Mouse (Mus musculus): ENCODE results near the gene Tmed1.
"Not testable (repeated sequence)": the region's sequence is repeated elsewhere in the genome, so short reads cannot be mapped to it uniquely, and the experiment has no call there.

Gene Tmed1

DNA sequence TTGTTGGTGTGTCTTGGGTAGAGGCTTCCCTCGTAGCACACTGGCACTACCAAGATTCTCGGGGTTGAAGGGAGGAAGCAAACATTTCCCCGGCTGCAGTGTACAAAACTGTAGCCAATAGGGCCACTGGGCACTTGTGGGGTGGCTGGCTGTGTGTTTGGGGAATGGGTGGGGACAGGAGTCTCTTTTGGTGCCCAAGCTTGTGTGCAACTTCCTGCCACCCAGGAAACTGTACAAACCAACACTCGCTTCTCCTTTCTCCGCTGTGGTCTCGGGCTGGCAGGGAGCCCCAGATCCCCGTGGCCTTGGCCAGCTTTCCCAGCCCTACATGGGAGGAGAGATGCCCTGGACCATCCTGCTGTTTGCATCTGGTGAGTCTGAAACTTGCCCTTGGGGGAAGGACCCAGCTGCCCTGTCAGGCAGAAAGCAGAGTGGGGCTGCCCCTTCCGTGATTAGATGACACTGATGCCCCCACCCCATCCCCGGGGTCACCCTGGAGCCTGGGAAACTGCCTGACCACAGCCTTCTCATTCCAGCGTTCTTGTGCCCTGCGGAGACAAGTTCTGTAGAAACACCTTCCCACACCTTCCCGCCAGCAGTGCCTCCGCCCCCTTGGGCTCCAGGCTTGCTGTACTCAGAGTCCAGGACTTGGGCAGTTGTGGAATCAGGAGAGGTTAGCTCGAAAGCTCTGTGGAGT, 16.0 kb upstream of the Tmed1 start, which contains the start of gene AB124611:
Gene AB124611 (plus strand): TSS at position 240 of the 697 bp plus-strand sequence.
- DNase-seq (ENCODE audit: low spot score): no peak

GRCm38 (mm10) chr9:21525142-21525936, 15.3 kb upstream of the Tmed1 start:
- no peak for DNase-seq (ENCODE audit: low spot score)

DNA sequence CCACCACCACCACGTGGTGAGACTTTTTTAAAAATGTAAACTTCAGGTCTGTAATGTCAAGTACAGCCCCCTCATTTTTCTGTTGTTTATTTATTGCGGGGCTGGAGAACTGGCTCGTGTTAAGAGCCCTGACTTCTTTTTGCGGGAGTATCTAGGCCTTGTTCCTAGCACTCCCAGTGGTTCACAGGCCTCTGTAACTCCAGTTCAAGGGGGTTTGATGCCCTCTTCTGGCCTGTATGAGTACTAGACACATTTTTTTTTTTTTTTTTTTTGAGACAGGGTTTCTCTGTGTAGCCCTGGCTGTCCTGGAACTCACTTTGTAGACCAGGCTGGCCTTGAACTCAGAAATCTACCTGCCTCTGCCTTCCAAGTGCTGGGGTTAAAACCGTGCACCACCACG, 8.6 kb upstream of the Tmed1 start:
- DNase-seq (ENCODE audit: low spot score): not testable (repeated sequence)

DNA sequence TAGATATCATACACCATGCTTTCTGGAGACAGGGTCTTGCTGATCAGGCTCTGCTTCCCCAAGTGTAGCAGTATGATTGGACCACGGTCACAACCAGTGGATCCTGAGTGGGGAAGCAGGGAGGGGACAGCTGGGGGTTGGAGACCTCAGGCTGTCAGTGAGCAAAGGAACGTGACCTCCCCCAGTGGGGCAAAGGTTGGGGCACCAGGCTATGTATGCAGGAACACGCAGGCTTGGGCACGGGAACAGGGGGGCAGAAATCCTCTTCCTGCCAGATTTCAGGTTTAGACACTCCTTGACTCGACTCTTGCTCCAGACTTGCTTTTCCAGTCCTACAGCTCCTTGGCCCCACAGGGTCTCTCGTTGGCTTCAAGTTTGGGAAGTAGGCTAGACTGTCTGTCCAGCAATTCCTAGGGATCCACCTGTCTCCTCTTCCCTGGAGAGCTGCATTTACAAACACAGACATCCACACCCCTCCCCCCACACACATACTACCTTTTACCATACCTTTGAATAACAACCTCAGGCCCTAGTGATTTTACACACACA, 8.0 kb upstream of the Tmed1 start:
- no peak for DNase-seq (ENCODE audit: low spot score)

DNA sequence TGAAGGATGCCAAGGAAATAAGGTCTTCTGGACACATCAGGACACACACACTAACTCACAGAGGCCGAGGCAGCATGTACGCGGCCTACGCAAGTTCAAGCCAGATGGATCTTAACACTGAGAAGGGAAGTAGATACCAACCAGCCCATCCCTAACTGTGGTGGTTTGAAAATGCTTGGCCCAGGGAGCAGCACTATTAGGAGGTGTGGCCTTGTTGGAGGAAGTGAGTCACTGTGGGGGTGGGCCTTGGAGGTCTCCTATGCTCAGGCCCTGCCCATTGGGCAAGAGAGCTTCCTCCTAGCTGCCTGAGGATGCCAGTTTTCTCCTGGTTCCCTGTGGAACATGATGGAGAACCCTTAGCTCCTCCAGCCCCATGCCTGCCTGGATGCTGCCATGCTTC, 3.4 kb upstream of the Tmed1 start:
- no peak for DNase-seq (ENCODE audit: low spot score)

DNA sequence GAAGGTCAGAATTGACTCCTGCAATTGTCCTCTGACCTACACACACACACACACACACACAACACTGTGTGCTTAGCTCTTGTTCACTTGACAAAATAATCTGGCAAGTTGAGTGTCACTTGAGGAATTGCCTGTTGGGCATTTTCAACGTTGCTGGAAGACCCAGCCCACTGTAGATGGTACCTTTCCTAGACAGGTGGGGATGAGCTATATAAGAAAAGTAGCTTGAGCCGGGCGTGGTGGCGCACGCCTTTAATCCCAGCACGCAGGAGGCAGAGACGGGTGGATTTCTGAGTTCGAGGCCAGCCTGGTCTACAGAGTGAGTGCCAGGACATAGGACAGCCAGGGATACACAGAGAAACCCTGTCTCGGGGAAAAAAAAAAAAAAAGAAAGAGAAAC, 1.0 kb upstream of the Tmed1 start:
- DNase-seq (ENCODE audit: low spot score): no peak

DNA sequence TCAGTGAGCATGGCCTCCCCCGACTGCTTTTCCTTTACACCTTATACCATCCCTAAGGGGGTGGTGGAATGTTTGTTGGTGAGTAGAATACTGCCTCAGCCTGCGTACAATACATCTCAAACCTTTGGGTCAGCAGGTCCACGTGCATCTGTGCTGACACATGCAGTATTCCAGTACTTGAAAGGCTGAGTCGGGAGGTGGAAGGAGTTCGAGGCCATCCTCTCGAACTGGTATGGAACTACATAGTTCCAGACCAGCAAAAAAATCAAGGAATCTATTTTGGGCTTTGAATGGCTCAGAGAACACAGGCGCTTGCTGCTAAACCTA, 600 bp upstream of the Tmed1 start:
- DNase-seq (ENCODE audit: low spot score): no peak

GRCm38 (mm10) chr9:21508871-21509404, 1.1 kb downstream of the Tmed1 start:
- no peak for DNase-seq (ENCODE audit: low spot score)

DNA sequence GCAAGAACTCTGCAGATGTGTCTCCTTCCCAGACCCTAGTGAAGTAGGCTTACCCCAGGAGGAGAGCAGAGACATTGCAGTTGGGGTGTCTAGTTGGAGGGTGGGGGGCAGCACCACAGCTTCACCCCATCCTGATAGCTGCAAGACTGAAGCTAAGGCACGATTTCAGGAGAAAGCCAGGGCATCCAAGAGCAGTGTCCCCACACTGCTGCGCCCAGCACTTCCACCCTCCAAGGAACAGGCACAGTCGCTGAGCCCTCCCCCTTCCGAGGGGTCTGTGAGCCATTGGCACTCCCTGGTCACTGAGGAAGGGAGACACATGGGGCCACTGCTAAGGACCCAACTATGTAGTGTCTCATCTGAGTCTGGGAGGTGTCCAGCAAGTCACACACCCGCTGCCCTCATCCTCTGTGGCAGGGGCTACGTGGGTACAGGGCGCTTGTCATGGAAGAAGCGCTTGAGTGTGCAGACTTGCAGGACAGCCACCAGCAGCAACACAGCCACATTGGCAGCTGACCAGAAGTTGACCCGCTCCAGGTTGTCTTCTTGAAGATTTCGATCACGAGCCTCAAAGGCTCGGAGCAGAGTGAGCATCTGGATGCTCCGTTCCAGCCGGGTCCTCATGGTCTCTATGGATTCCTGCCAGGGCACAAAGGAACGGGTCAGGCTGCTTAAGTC, 2.2 kb downstream of the Tmed1 start:
- no peak for DNase-seq (ENCODE audit: low spot score)

DNA sequence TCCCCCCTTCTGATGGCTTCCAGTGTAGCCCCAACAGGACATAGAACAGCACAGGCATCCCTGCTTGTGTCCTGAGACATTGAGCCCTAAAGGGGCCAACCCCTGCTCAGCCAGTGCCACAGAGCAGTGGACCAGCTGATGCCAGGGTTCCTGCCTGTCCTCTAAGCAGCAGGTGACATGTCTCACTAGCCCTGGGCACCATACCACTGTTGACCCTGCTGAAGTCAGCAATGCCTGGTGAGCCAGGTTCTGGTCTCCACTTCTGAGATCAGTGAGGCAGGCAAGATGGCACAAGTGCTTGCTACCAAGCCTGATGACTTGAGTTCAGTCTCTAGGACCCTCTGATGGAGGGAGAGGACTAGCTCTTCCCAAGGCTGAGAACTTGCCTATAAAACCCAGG, 4.3 kb downstream of the Tmed1 start:
- no peak for DNase-seq (ENCODE audit: low spot score)

GRCm38 (mm10) chr9:21503352-21503751, 6.7 kb downstream of the Tmed1 start:
- no peak for DNase-seq (ENCODE audit: low spot score)

GRCm38 (mm10) chr9:21498284-21498902, 11.7 kb downstream of the Tmed1 start:
- DNase-seq (ENCODE audit: low spot score): no peak

DNA sequence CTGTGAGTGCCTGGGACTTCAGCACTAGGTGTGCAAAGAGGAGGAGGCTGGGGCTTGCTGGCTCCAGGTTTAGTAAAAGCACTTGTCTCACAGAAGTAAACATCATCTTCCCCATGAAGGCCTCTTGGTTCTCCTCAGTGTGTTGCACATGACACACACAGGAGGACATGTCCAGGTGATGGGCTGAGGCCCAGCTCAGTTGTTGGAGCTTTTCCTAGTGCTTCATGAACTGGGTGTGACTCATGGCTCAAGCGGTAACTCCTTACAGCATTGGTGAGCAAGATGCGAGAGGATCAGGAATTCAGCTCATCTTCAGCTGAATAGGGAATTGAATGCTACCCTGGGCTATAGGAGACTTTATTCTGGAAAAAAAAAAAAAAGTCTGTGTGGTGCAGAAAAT, 12.4 kb downstream of the Tmed1 start:
- DNase-seq (ENCODE audit: low spot score): no peak

- no peak for DNase-seq (ENCODE audit: low spot score)
Observed at GRCm38 (mm10) chr9:21497050-21497542, 13.0 kb downstream of the Tmed1 start.

GRCm38 (mm10) chr9:21496308-21497049, 13.6 kb downstream of the Tmed1 start:
- no peak for DNase-seq (ENCODE audit: low spot score)

- DNase-seq (ENCODE audit: low spot score): no peak
Observed at GRCm38 (mm10) chr9:21494726-21495125, 15.3 kb downstream of the Tmed1 start.

DNA sequence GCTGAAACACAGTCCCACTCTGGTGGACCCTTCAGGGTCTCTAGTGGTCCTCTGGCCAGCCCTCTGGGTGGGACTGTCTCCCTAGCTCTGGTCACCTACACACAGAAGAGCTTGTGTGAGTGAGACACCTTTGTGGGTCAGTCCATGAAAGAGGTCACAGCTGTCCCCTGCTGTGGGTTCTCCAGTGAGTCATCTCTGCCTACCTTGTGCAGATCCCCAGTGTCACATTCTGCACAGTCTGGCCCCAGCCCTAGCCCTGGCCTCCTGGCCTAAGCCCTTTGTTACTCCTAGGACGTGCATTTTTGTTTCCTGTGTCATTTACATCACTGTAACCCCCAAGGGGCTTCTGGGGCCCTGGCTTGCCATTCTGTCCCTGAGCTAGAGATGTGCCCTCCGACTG, 16.1 kb downstream of the Tmed1 start:
- DNase-seq (ENCODE audit: low spot score): no peak

- DNase-seq (ENCODE audit: low spot score): no peak
Observed at GRCm38 (mm10) chr9:21490696-21491095, 19.4 kb downstream of the Tmed1 start.

GRCm38 (mm10) chr9:21488246-21488645, 21.8 kb downstream of the Tmed1 start:
- DNase-seq (ENCODE audit: low spot score): not testable (repeated sequence)

- no peak for DNase-seq (ENCODE audit: low spot score)
Observed at GRCm38 (mm10) chr9:21484065-21484464, 26.0 kb downstream of the Tmed1 start.

GRCm38 (mm10) chr9:21477707-21478106, 32.3 kb downstream of the Tmed1 start:
- no peak for DNase-seq (ENCODE audit: low spot score)

All from ovary, postnatal 10 days (tissue).